Mouse (Mus musculus) spleen, postnatal 14 days (tissue): ENCODE data around the gene Podxl2.

Experiments
- DNase-seq, 2 experiments: peaks; one replicate each; pipeline ENCODE4 v3.0.0; 2021 to 2022; ENCODE audit warnings: low spot score in 2 of 2

Gene Podxl2

GRCm38 (mm10) chr6:88803051-88803450, 71.8 kb downstream of the Podxl2 start:
- no peak for DNase-seq

DNA sequence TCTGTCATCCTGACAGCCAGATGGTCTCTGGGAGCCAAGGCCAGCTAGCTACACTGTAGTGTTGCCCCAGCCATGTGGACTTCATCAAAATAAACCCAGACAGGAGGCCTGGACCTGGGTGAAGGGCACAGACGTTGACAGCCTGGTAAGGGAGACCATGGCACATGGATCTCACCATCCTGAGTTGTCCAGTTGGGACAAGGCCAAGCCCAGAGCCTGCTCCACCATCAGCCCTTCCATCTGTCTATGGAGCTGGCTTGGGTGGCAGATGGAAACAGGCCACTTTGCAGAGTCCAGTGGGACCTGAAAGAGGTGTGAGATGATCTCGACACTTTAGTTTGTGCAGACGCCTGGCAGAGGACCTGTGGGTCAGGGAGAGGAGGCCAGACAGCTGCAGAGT, 74.1 kb downstream of the Podxl2 start:
- DNase-seq, result no peak

DNA sequence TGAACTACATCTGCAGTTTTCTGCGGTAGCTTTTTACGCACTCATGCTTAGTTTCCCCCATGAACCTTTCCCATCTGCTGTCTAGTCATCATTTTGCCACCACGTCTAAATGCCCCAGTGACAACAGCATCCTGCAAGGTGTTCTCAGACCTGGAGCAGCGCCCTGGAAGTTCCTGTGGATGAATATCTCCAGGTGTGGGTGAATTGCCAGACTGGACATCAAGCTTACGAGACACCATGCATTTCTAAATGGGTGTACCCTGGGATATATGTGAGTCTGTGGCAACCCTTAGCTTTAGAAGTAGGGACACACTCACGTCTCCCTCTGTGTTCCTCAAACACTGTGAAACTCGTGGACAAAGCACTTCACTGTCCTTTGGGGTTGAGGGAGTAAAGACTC, 74.7 kb downstream of the Podxl2 start:
- no peak for DNase-seq

DNA sequence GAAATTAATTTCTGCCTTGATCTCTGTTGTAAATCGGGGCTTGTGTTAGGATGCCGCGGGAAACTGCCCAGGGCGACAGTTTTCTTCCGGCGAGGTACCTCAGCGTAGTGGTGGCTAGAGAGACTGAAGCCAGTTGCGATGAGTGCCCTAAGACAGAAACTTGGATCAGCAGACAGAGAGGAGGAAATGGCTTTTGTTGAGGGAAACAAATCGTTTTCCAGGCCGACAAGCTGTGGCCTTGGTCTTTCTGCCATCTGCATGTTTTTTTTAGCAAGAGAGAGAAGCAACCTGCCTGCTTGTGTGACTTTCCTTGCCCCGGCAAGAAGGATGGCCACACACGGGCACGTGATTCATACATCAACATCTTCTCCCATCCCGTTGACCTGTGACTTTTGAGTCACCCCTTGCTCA, 80.3 kb downstream of the Podxl2 start:
- no peak for DNase-seq

GRCm38 (mm10) chr6:88793872-88794271, 81.0 kb downstream of the Podxl2 start:
- DNase-seq, result no peak

- no peak for DNase-seq
Observed at GRCm38 (mm10) chr6:88793243-88793642, 81.6 kb downstream of the Podxl2 start.
